Comparison of ENCODE assay signal across 21 mouse cellular contexts in genomic region chr1:38578339-38578738, GRCm38 (mm10).
DNase-seq lines count a peak whose midpoint lies in the region; ATAC-seq and TF ChIP-seq lines count a peak whose summit lies in the region.
"Had no signal": no experiment of that assay in that cellular context is flagged by ENCODE, and none has a peak within 500 bp of the region (broad histone marks: within the 10 kb centered on the region; RNA-seq: fewer than 3 reads in every experiment).

No protein-coding gene starts in this region.

- H3K36me3 ChIP-seq in forebrain, embryonic 16.5 days (ENCODE audit: control insufficient read depth, insufficient read depth) = no peaks in the 10 kb centered on the region
- H3K36me3 ChIP-seq in forebrain, embryonic 14.5 days (ENCODE audit: control insufficient read depth, insufficient read depth, low read length) = no peaks in the 10 kb centered on the region
- H3K36me3 ChIP-seq in lung, embryonic 14.5 days (ENCODE audit: insufficient read depth) = 0 out of 2 replicates have a peak, but pooled peaks cover 4% of the 10 kb centered on the region
- H3K36me3 ChIP-seq in stomach, embryonic 16.5 days (ENCODE audit: control insufficient read depth, insufficient read depth, low read length) = no peaks in the 10 kb centered on the region
- no peaks in the 10 kb centered on the region for H3K36me3 ChIP-seq in stomach, postnatal 0 days (ENCODE audit: control insufficient read depth, insufficient read depth, low read length)
- no peaks in the 10 kb centered on the region for H3K36me3 ChIP-seq in neural tube, embryonic 15.5 days
- H3K36me3 ChIP-seq: embryonic facial prominence, embryonic 12.5 days; liver, embryonic 13.5 days; stomach, embryonic 15.5 days had no signal

- DNase-seq in forebrain, embryonic 14.5 days (ENCODE audit: low spot score) = no peak
- peak; percentile 45 for DNase-seq in lung, embryonic 14.5 days
- no peak for DNase-seq in lung, adult 2 months
- DNase-seq in stomach, postnatal 0 days (ENCODE audit: low spot score) = no peak
- DNase-seq in left cerebral cortex, postnatal 14 days (ENCODE audit: low spot score in 2 of 2) = no peak
- DNase-seq: adrenal gland, adult 2 months; cerebellum, adult 11 months; cerebellum, adult 9-11 months; gastrocnemius, postnatal 36 days; kidney, adult 2 months; layer of hippocampus, adult 9-11 months; liver, embryonic 13.5 days; thymus, adult 2 months had no signal

- H3K27me3 ChIP-seq in forebrain, embryonic 16.5 days (replicated peaks; ENCODE audit: control insufficient read depth, insufficient read depth, low read length) = no peaks in the 10 kb centered on the region
- H3K27me3 ChIP-seq in forebrain, embryonic 14.5 days (replicated peaks; ENCODE audit: control insufficient read depth, insufficient read depth, low read length) = no peaks in the 10 kb centered on the region
- no peaks in the 10 kb centered on the region for H3K27me3 ChIP-seq in lung, embryonic 14.5 days (ENCODE audit: insufficient read depth, low read length)
- H3K27me3 ChIP-seq in stomach, embryonic 16.5 days (ENCODE audit: control insufficient read depth, insufficient read depth, low read length) = no peaks in the 10 kb centered on the region
- H3K27me3 ChIP-seq in stomach, postnatal 0 days (ENCODE audit: control insufficient read depth, insufficient read depth, low read length) = no peaks in the 10 kb centered on the region
- no peaks in the 10 kb centered on the region for H3K27me3 ChIP-seq in neural tube, embryonic 15.5 days (replicated peaks)
- H3K27me3 ChIP-seq: embryonic facial prominence, embryonic 12.5 days; liver, embryonic 13.5 days; Patski; stomach, embryonic 15.5 days had no signal

- no peak overlapping the region for H3K4me2 ChIP-seq in forebrain, embryonic 16.5 days (ENCODE audit: low read length)
- no peak overlapping the region for H3K4me2 ChIP-seq in forebrain, embryonic 14.5 days (ENCODE audit: low read length)
- no peak overlapping the region for H3K4me2 ChIP-seq in lung, embryonic 14.5 days
- H3K4me2 ChIP-seq in stomach, embryonic 16.5 days (ENCODE audit: low read depth, low read length) = no peak overlapping the region
- H3K4me2 ChIP-seq in stomach, postnatal 0 days (replicated peaks; ENCODE audit: low read depth) = no peak overlapping the region
- H3K4me2 ChIP-seq in neural tube, embryonic 15.5 days = no peak overlapping the region
- H3K4me2 ChIP-seq: embryonic facial prominence, embryonic 12.5 days; liver, embryonic 13.5 days; stomach, embryonic 15.5 days had no signal

- H3K9me3 ChIP-seq in forebrain, embryonic 16.5 days (ENCODE audit: control insufficient read depth, low read length) = no peaks in the 10 kb centered on the region
- no peaks in the 10 kb centered on the region for H3K9me3 ChIP-seq in forebrain, embryonic 14.5 days (replicated peaks; ENCODE audit: control insufficient read depth, low read length)
- no peaks in the 10 kb centered on the region for H3K9me3 ChIP-seq in lung, embryonic 14.5 days (ENCODE audit: low read depth, low read length)
- H3K9me3 ChIP-seq in stomach, embryonic 16.5 days (replicated peaks; ENCODE audit: control insufficient read depth, low read length) = no peaks in the 10 kb centered on the region
- H3K9me3 ChIP-seq in stomach, postnatal 0 days (ENCODE audit: control insufficient read depth, low read length) = no peaks in the 10 kb centered on the region
- H3K9me3 ChIP-seq in neural tube, embryonic 15.5 days (replicated peaks) = no peaks in the 10 kb centered on the region
- H3K9me3 ChIP-seq: embryonic facial prominence, embryonic 12.5 days; liver, embryonic 13.5 days; stomach, embryonic 15.5 days had no signal

- 0 out of 2 replicates have a peak, but pooled peaks have one; percentile 52 for ATAC-seq in forebrain, embryonic 16.5 days
- ATAC-seq in forebrain, embryonic 14.5 days = no peak
- ATAC-seq in lung, embryonic 14.5 days (ENCODE audit: insufficient read depth) = peak; percentile 56
- ATAC-seq in stomach, embryonic 16.5 days (ENCODE audit: insufficient read depth, low FRiP score) = 0 out of 2 replicates have a peak, but pooled peaks have one; percentile 21
- no peak for ATAC-seq in stomach, postnatal 0 days (ENCODE audit: low FRiP score, low TSS enrichment)
- ATAC-seq in neural tube, embryonic 15.5 days (ENCODE audit: low FRiP score) = no peak
- ATAC-seq: Patski had no signal

- H3K9ac ChIP-seq in forebrain, embryonic 16.5 days (replicated peaks; ENCODE audit: low read depth, low read length) = no peak overlapping the region
- no peak overlapping the region for H3K9ac ChIP-seq in forebrain, embryonic 14.5 days (ENCODE audit: low read length)
- H3K9ac ChIP-seq in lung, embryonic 14.5 days = no peak overlapping the region
- no peak overlapping the region for H3K9ac ChIP-seq in stomach, embryonic 16.5 days (ENCODE audit: low read length)
- H3K9ac ChIP-seq in stomach, postnatal 0 days (ENCODE audit: low read length) = no peak overlapping the region
- no peak overlapping the region for H3K9ac ChIP-seq in neural tube, embryonic 15.5 days (replicated peaks)
- H3K9ac ChIP-seq: embryonic facial prominence, embryonic 12.5 days; liver, embryonic 13.5 days; stomach, embryonic 15.5 days had no signal

- no peak overlapping the region for H3K4me3 ChIP-seq in forebrain, embryonic 16.5 days (replicated peaks; ENCODE audit: low read length)
- H3K4me3 ChIP-seq in forebrain, embryonic 14.5 days (ENCODE audit: low read depth, low read length) = no peak overlapping the region
- H3K4me3 ChIP-seq in lung, embryonic 14.5 days (ENCODE audit: low read depth, low read length) = no peak overlapping the region
- H3K4me3 ChIP-seq in lung, adult 2 months (replicated peaks; ENCODE audit: extremely low read depth, low read depth, low read length) = no peak overlapping the region
- no peak overlapping the region for H3K4me3 ChIP-seq in stomach, embryonic 16.5 days (replicated peaks; ENCODE audit: low read length)
- H3K4me3 ChIP-seq in stomach, postnatal 0 days (ENCODE audit: low read depth, low read length) = no peak overlapping the region
- H3K4me3 ChIP-seq in neural tube, embryonic 15.5 days (replicated peaks) = no peak overlapping the region
- H3K4me3 ChIP-seq: embryonic facial prominence, embryonic 12.5 days; erythroblast, embryonic 14.5 days; liver, embryonic 13.5 days; stomach, embryonic 15.5 days had no signal

- H3K27ac ChIP-seq in forebrain, embryonic 16.5 days (ENCODE audit: low read length) = no peak overlapping the region
- H3K27ac ChIP-seq in forebrain, embryonic 14.5 days (ENCODE audit: low read depth, low read length) = no peak overlapping the region
- H3K27ac ChIP-seq in lung, embryonic 14.5 days (ENCODE audit: low read depth) = no peak overlapping the region
- H3K27ac ChIP-seq in stomach, embryonic 16.5 days (ENCODE audit: low read length) = no peak overlapping the region
- no peak overlapping the region for H3K27ac ChIP-seq in stomach, postnatal 0 days (replicated peaks)
- 0 out of 2 replicates have a peak overlapping the region, but pooled peaks have one; percentile 38 for H3K27ac ChIP-seq in neural tube, embryonic 15.5 days (replicated peaks)
- H3K27ac ChIP-seq: embryonic facial prominence, embryonic 12.5 days; kidney, postnatal 0 days; liver, embryonic 13.5 days; stomach, embryonic 15.5 days had no signal

- intact Hi-C loops in left cerebral cortex, postnatal 14 days (cut with DNase I) = no loop called here

- 49% methylated on average over 5 of the region's 5 CpGs for WGBS in forebrain, embryonic 16.5 days
- WGBS in forebrain, embryonic 14.5 days = 61% methylated on average over 5 of the region's 5 CpGs
- WGBS in lung, embryonic 14.5 days = 33% methylated on average over 5 of the region's 5 CpGs
- 41% methylated on average over 5 of the region's 5 CpGs for WGBS in lung, adult 2 months
- 38% methylated on average over 5 of the region's 5 CpGs for WGBS in stomach, embryonic 16.5 days
- 44% methylated on average over 5 of the region's 5 CpGs for WGBS in stomach, postnatal 0 days
- 47% methylated on average over 5 of the region's 5 CpGs for WGBS in neural tube, embryonic 15.5 days

- peaks cover 4% of the 10 kb centered on the region; the same call in 1 of the 2 replicates for H3K4me1 ChIP-seq in forebrain, embryonic 16.5 days (replicated peaks; ENCODE audit: control insufficient read depth, insufficient read depth, low read length)
- 0 out of 2 replicates have a peak, but pooled peaks cover 3% of the 10 kb centered on the region for H3K4me1 ChIP-seq in forebrain, embryonic 14.5 days (ENCODE audit: control insufficient read depth, insufficient read depth, low read length)
- H3K4me1 ChIP-seq in lung, embryonic 14.5 days (ENCODE audit: insufficient read depth) = peaks cover 4% of the 10 kb centered on the region; the same call in 1 of the 2 replicates
- peaks cover 3% of the 10 kb centered on the region for H3K4me1 ChIP-seq in lung, adult 2 months (ENCODE audit: control insufficient read depth, insufficient read depth, low read length)
- H3K4me1 ChIP-seq in stomach, embryonic 16.5 days (ENCODE audit: control insufficient read depth, insufficient read depth, low read length) = no peaks in the 10 kb centered on the region
- no peaks in the 10 kb centered on the region for H3K4me1 ChIP-seq in stomach, postnatal 0 days (replicated peaks; ENCODE audit: control insufficient read depth, insufficient read depth)
- H3K4me1 ChIP-seq in neural tube, embryonic 15.5 days = peaks cover 18% of the 10 kb centered on the region
- H3K4me1 ChIP-seq: liver, embryonic 13.5 days; stomach, embryonic 15.5 days had no signal

- TF ChIP-seq EP300 in stomach, postnatal 0 days (optimal IDR thresholded peaks at IDR 0.05) = no peak

- TF ChIP-seq CTCF in lung, embryonic 14.5 days (IDR thresholded peaks at IDR 0.05; ENCODE audit: low read depth) = no peak
- no peak for TF ChIP-seq CTCF in lung, adult 2 months (IDR thresholded peaks at IDR 0.05; ENCODE audit: insufficient read depth, low read length)
- TF ChIP-seq CTCF in stomach, postnatal 0 days (IDR thresholded peaks at IDR 0.05; ENCODE audit: low read depth) = no peak

- TF ChIP-seq POLR2A in lung, adult 2 months (IDR thresholded peaks at IDR 0.05; ENCODE audit: borderline replicate concordance, extremely low read depth, low read depth, low read length) = no peak

Comparison
In these comparisons a context has a peak if more than half of its experiments do, and no peak if none do; other contexts are left out.
1. ATAC-seq: peak in forebrain, embryonic 16.5 days (single experiment), lung, embryonic 14.5 days (single experiment) and stomach, embryonic 16.5 days (single experiment); none in forebrain, embryonic 14.5 days (single experiment), stomach, postnatal 0 days (single experiment) and neural tube, embryonic 15.5 days (single experiment).